Mouse (Mus musculus) macrophage (primary cell): ENCODE data around the gene Clcn7. TPM values are rescaled to one million over a fixed set of nuclear protein-coding genes. Genes with fewer than 3 reads are reported as not detected.

Experiments used
- H3K27ac ChIP-seq: fragments of 350-480 bp; formaldehyde crosslinking; 2 replicates; pipeline ENCODE4 v1.9.0; 2021
- H3K36me3 ChIP-seq: fragments of 350-480 bp; formaldehyde crosslinking; 2 replicates; pipeline ENCODE4 v1.9.0; 2021; ENCODE audit errors: inconsistent target
- H3K4me3 ChIP-seq: fragments of 350-480 bp; formaldehyde crosslinking; 2 replicates; pipeline ENCODE4 v1.9.0; 2021; ENCODE audit errors: inconsistent target
- H3K79me2 ChIP-seq: fragments of 350-480 bp; formaldehyde crosslinking; 2 replicates; pipeline ENCODE4 v1.9.0; 2021; ENCODE audit errors: inconsistent target
- WGBS: methylation state at CpG from one replicate; pipeline ENCODE4 v1.1.7; 2026; ENCODE audit warnings: inconsistent platforms; ENCODE audit not compliant: missing documents; 5-methylcytosine and 5-hydroxymethylcytosine counted together
- polyA plus RNA-seq: library from polyadenylated mRNA; stranded (reverse); fragments of 250-400 nt; gene quantifications from 3 replicates; pipeline ENCODE4 v1.2.4, GENCODE M21; 2018; ENCODE audit warnings: inconsistent platforms
- total RNA-seq, 78 experiments: library from RNA; depleted of rRNA; stranded (reverse); fragments of 250-400 nt; gene quantifications; 1 replicate in 9 of 78; 2 replicates in 24 of 78; 3 replicates in 43 of 78; 4 replicates in 2 of 78; pipeline ENCODE4 v1.2.4; 2018; ENCODE audit warnings: inconsistent platforms in 56 of 78

The Clcn7 gene
- total RNA-seq (2018; cell fraction: chromatin; rRNA removed), result 1,000 to 10,000 TPM in 4 of 26 experiments, 100 to 1,000 TPM in 22; 373 to 1,518 (median 703) TPM
- 100 to 1,000 TPM; 146 to 320 (median 222) TPM for total RNA-seq (2018; cell fraction: cytosol; rRNA removed)
- total RNA-seq (2018; cell fraction: nucleus; rRNA removed), result 100 to 1,000 TPM; 273 to 894 (median 489) TPM
- 98.1 to 170 TPM (median 98.2 TPM) in 3 replicates for polyA plus RNA-seq

- H3K27ac ChIP-seq, result peak within 1 kb of the TSS; percentile 96
- WGBS, result under 1% methylated on average over 39 of the region's 40 CpGs
- H3K36me3 ChIP-seq, result no peaks in the 10 kb centered on the region
Observed at GRCm38 (mm10) chr17:25133275-25133698, at the start of gene Clcn7. Clcn7 (plus strand) TSS chr17:25133391.

GRCm38 (mm10) chr17:25083444-25083931 is 49.7 kb upstream of the Clcn7 start, which contains the start of gene Tmem204:
Tmem204 (minus strand) TSS chr17:25083591.
- Histone ChIP-seq H3K79me2 (no peaks in the 10 kb centered on the region), H3K27ac (no peak within 1 kb of the TSS), H3K4me3 (no peak within 1 kb of the TSS), H3K36me3 (no peaks in the 10 kb centered on the region)
- WGBS, result 90% methylated on average over 7 of the region's 7 CpGs

More at GRCm38 (mm10) chr17:25133275-25133698, at the start of gene Clcn7:
- Histone ChIP-seq H3K4me3 (peak within 1 kb of the TSS; percentile 85), H3K79me2 (peaks cover 50% of the 10 kb centered on the region)

GRCm38 (mm10) chr17:25084835-25085385 is 48.3 kb upstream of the Clcn7 start:
- WGBS, result 90% methylated on average over 11 of the region's 13 CpGs
- no peak overlapping the region for H3K27ac ChIP-seq
- H3K36me3 ChIP-seq, result no peaks in the 10 kb centered on the region
- no peak overlapping the region for H3K4me3 ChIP-seq
- no peaks in the 10 kb centered on the region for H3K79me2 ChIP-seq

GRCm38 (mm10) chr17:25086724-25087123 is 46.5 kb upstream of the Clcn7 start:
- no peaks in the 10 kb centered on the region for H3K79me2 ChIP-seq
- H3K36me3 ChIP-seq, result no peaks in the 10 kb centered on the region
- WGBS, result 98% methylated on average over 7 of the region's 7 CpGs
- H3K4me3 ChIP-seq, result no peak overlapping the region
- H3K27ac ChIP-seq, result no peak overlapping the region

GRCm38 (mm10) chr17:25089158-25089557 is 44.0 kb upstream of the Clcn7 start:
- Histone ChIP-seq H3K4me3 (no peak overlapping the region), H3K36me3 (no peaks in the 10 kb centered on the region), H3K79me2 (no peaks in the 10 kb centered on the region), H3K27ac (no peak overlapping the region)
- WGBS, result 94% methylated on average over 10 of the region's 10 CpGs

GRCm38 (mm10) chr17:25090450-25090849 is 42.7 kb upstream of the Clcn7 start:
- 94% methylated on average over 10 of the region's 10 CpGs for WGBS
- Histone ChIP-seq H3K79me2 (no peaks in the 10 kb centered on the region), H3K4me3 (no peak overlapping the region), H3K36me3 (no peaks in the 10 kb centered on the region), H3K27ac (no peak overlapping the region)

GRCm38 (mm10) chr17:25096221-25096620 is 37.0 kb upstream of the Clcn7 start:
- H3K79me2 ChIP-seq, result no peaks in the 10 kb centered on the region
- WGBS, result 100% methylated on average over 2 of the region's 2 CpGs
- H3K36me3 ChIP-seq, result peaks cover 20% of the 10 kb centered on the region; the same call in 1 of the 2 replicates
- no peak overlapping the region for H3K27ac ChIP-seq
- H3K4me3 ChIP-seq, result no peak overlapping the region

- Histone ChIP-seq H3K4me3 (no peak overlapping the region), H3K79me2 (no peaks in the 10 kb centered on the region), H3K36me3 (peaks cover 52% of the 10 kb centered on the region; the same call in 1 of the 2 replicates), H3K27ac (no peak overlapping the region)
- WGBS, result 95% methylated on average over 6 of the region's 6 CpGs
Observed at GRCm38 (mm10) chr17:25100052-25100451, 33.1 kb upstream of the Clcn7 start.

- Histone ChIP-seq H3K4me3 (no peak overlapping the region), H3K79me2 (no peaks in the 10 kb centered on the region), H3K27ac (no peak overlapping the region), H3K36me3 (peaks cover 55% of the 10 kb centered on the region; the same call in 1 of the 2 replicates)
- WGBS, result 94% methylated on average over 11 of the region's 11 CpGs
Observed at GRCm38 (mm10) chr17:25101338-25101737, 31.9 kb upstream of the Clcn7 start.

- H3K4me3 ChIP-seq, result no peak overlapping the region
- no peak overlapping the region for H3K27ac ChIP-seq
- H3K36me3 ChIP-seq, result peaks cover 30% of the 10 kb centered on the region; the same call in 1 of the 2 replicates
- H3K79me2 ChIP-seq, result no peaks in the 10 kb centered on the region
- 98% methylated on average over 16 of the region's 16 CpGs for WGBS
Observed at GRCm38 (mm10) chr17:25107786-25108185, 25.4 kb upstream of the Clcn7 start.

GRCm38 (mm10) chr17:25109578-25109977 is 23.6 kb upstream of the Clcn7 start:
- H3K4me3 ChIP-seq, result no peak overlapping the region
- H3K36me3 ChIP-seq, result peaks cover 16% of the 10 kb centered on the region; the same call in 1 of the 2 replicates
- H3K27ac ChIP-seq, result no peak overlapping the region
- WGBS, result 82% methylated on average over 2 of the region's 2 CpGs
- no peaks in the 10 kb centered on the region for H3K79me2 ChIP-seq

- H3K36me3 ChIP-seq, result peaks cover 12% of the 10 kb centered on the region; the same call in 1 of the 2 replicates
- H3K79me2 ChIP-seq, result no peaks in the 10 kb centered on the region
- WGBS, result 100% methylated on average over 6 of the region's 6 CpGs
- H3K27ac ChIP-seq, result no peak overlapping the region
- no peak overlapping the region for H3K4me3 ChIP-seq
Observed at GRCm38 (mm10) chr17:25110590-25110989, 22.6 kb upstream of the Clcn7 start.

GRCm38 (mm10) chr17:25111220-25111619 is 22.0 kb upstream of the Clcn7 start:
- no peak overlapping the region for H3K27ac ChIP-seq
- H3K4me3 ChIP-seq, result no peak overlapping the region
- no peaks in the 10 kb centered on the region for H3K79me2 ChIP-seq
- WGBS, result 97% methylated on average over 5 of the region's 5 CpGs
- peaks cover 11% of the 10 kb centered on the region; the same call in 1 of the 2 replicates for H3K36me3 ChIP-seq

GRCm38 (mm10) chr17:25111739-25112422 is 21.3 kb upstream of the Clcn7 start:
- no peak overlapping the region for H3K4me3 ChIP-seq
- H3K27ac ChIP-seq, result no peak overlapping the region
- H3K79me2 ChIP-seq, result no peaks in the 10 kb centered on the region
- 89% methylated on average over 8 of the region's 8 CpGs for WGBS
- peaks cover 5% of the 10 kb centered on the region; the same call in 1 of the 2 replicates for H3K36me3 ChIP-seq

- WGBS, result 96% methylated on average over 3 of the region's 3 CpGs
- Histone ChIP-seq H3K27ac (no peak overlapping the region), H3K36me3 (no peaks in the 10 kb centered on the region), H3K4me3 (no peak overlapping the region), H3K79me2 (no peaks in the 10 kb centered on the region)
Observed at GRCm38 (mm10) chr17:25112423-25112810, 20.8 kb upstream of the Clcn7 start.
